In genomic region chr2:49572111-49572642, GRCm38 (mm10) we compare ENCODE assay signal across 8 mouse cellular contexts. TPM values are rescaled to one million over a fixed set of nuclear protein-coding genes. Genes with fewer than 3 reads are reported as not detected.
DNase-seq lines count a peak whose midpoint lies in the region; ATAC-seq and TF ChIP-seq lines count a peak whose summit lies in the region.

No protein-coding gene starts in this region.

- H3K9me3 ChIP-seq in forebrain, embryonic 12.5 days, result no peaks in the 10 kb centered on the region
- no peaks in the 10 kb centered on the region for H3K9me3 ChIP-seq in midbrain, postnatal 0 days (ENCODE audit: low read length)

- DNase-seq in cerebellum, adult 11-12 months, result peak; percentile 34
- DNase-seq in cerebellum, postnatal 4 days (ENCODE audit: low spot score in 2 of 2), result no peak
- DNase-seq in layer of hippocampus, postnatal 10 days (ENCODE audit: low spot score in 2 of 2), result peak; percentile 34 to 47
- peak; percentile 70 for DNase-seq in midbrain, postnatal 0 days (ENCODE audit: low spot score)
- DNase-seq in ovary, postnatal 36 days (ENCODE audit: low spot score), result no peak
- DNase-seq in urinary bladder, postnatal 25 days (ENCODE audit: low spot score), result no peak

- H3K4me1 ChIP-seq in forebrain, embryonic 12.5 days, result peaks cover 31% of the 10 kb centered on the region
- 0 out of 2 replicates have a peak, but pooled peaks cover 2% of the 10 kb centered on the region for H3K4me1 ChIP-seq in midbrain, postnatal 0 days (ENCODE audit: insufficient read depth, low read length)

- H3K36me3 ChIP-seq in forebrain, embryonic 12.5 days (replicated peaks), result no peaks in the 10 kb centered on the region
- no peaks in the 10 kb centered on the region for H3K36me3 ChIP-seq in midbrain, postnatal 0 days (ENCODE audit: insufficient read depth, low read length)

- peak overlapping the region; percentile 27 for H3K4me2 ChIP-seq in forebrain, embryonic 12.5 days
- peak overlapping the region; percentile 40 for H3K4me2 ChIP-seq in midbrain, postnatal 0 days (ENCODE audit: low read depth, low read length, poor library complexity, severe bottlenecking)

- H3K27me3 ChIP-seq in forebrain, embryonic 12.5 days, result no peaks in the 10 kb centered on the region
- H3K27me3 ChIP-seq in midbrain, postnatal 0 days (ENCODE audit: insufficient read depth, low read length), result no peaks in the 10 kb centered on the region

- H3K9ac ChIP-seq in forebrain, embryonic 12.5 days, result peak overlapping the region; percentile 13; the same call in 1 of the 2 replicates
- H3K9ac ChIP-seq in midbrain, postnatal 0 days (replicated peaks; ENCODE audit: low read length, poor library complexity, severe bottlenecking), result no peak overlapping the region

- H3K4me3 ChIP-seq in forebrain, embryonic 12.5 days (replicated peaks), result no peak overlapping the region
- peak overlapping the region; percentile 12; the same call in 1 of the 2 replicates for H3K4me3 ChIP-seq in midbrain, postnatal 0 days (ENCODE audit: low read depth, low read length)

- no peak for TF ChIP-seq CTCF in midbrain, postnatal 0 days (IDR thresholded peaks at IDR 0.05)

- 41% methylated on average over 12 of the region's 12 CpGs for WGBS in forebrain, embryonic 12.5 days
- 33% methylated on average over 12 of the region's 12 CpGs for WGBS in midbrain, postnatal 0 days

- peak overlapping the region; percentile 79 for H3K27ac ChIP-seq in forebrain, embryonic 12.5 days
- peak overlapping the region; percentile 27; the same call in 1 of the 2 replicates for H3K27ac ChIP-seq in midbrain, postnatal 0 days (ENCODE audit: low read depth, low read length)

- ATAC-seq in forebrain, embryonic 12.5 days (ENCODE audit: low FRiP score), result peak; percentile 72
- peak; percentile 76 for ATAC-seq in midbrain, postnatal 0 days (ENCODE audit: low FRiP score)
- ATAC-seq in megakaryocyte progenitor cell, adult 5-6 weeks (replicated peaks; ENCODE audit: poor library complexity), result no peak

RNA-seq across cellular contexts. Expression of gene Kif5c, which starts 46.9 kb away (rescaled TPM):
- 135 and 149 TPM in 2 replicates for polyA plus RNA-seq in forebrain, embryonic 12.5 days (2016; fragmentation: Nextera tagmentation; extraction: Ambion mirVana)
- total RNA-seq in layer of hippocampus, postnatal 10 days (2021), result 100 to 1,000 TPM; 545 to 571 TPM
- 328 and 412 TPM in 2 replicates for total RNA-seq in midbrain, postnatal 0 days (2014; rRNA removed)
- polyA plus RNA-seq in midbrain, postnatal 0 days (2015; fragmentation: Nextera tagmentation; extraction: Ambion mirVana), result 159 and 170 TPM in 2 replicates
- not detected in 2 replicates for total RNA-seq in megakaryocyte progenitor cell, adult 5-6 weeks (2015)
- not detected in 2 replicates for total RNA-seq in megakaryocyte progenitor cell, adult 5-6 weeks (2017)

Comparison
In these comparisons a context has a peak if more than half of its experiments do, and no peak if none do; other contexts are left out.
1. DNase-seq: peak in cerebellum, adult 11-12 months (single experiment), layer of hippocampus, postnatal 10 days (2 of 2) and midbrain, postnatal 0 days (single experiment); none in cerebellum, postnatal 4 days (0 of 2), ovary, postnatal 36 days (single experiment) and urinary bladder, postnatal 25 days (single experiment).
2. RNA of gene Kif5c, which starts 46.9 kb away (total RNA-seq): 545 to 571 TPM in layer of hippocampus, postnatal 10 days and 328 to 412 TPM in midbrain, postnatal 0 days; not detected in megakaryocyte progenitor cell, adult 5-6 weeks; every median in the first group is over 100 times any median in the second.